Mouse (Mus musculus) brain, embryonic 14.5 days (tissue): Measurements from ENCODE around the gene Ptpra. TPM values are rescaled to one million over a fixed set of nuclear protein-coding genes. Genes with fewer than 3 reads are reported as not detected.

Experiments
- DNase-seq: peaks from one replicate; pipeline ENCODE4 v3.0.0-alpha.2; 2011; ENCODE audit warnings: low read depth
- CTCF ChIP-seq: fragments of 200-500 bp; IDR thresholded peaks from 2 replicates; pipeline ENCODE4 v1.5.1; 2012; ENCODE audit warnings: inconsistent platforms, mild to moderate bottlenecking, moderate library complexity, borderline replicate concordance; ENCODE audit not compliant: insufficient read depth, insufficient read length; ENCODE audit errors: extremely low read depth
- POLR2A ChIP-seq: fragments of 200-500 bp; IDR thresholded peaks from 2 replicates; pipeline ENCODE4 v1.6.1; 2012; ENCODE audit warnings: mild to moderate bottlenecking, inconsistent platforms, borderline replicate concordance; ENCODE audit not compliant: poor library complexity, insufficient read depth, insufficient read length, severe bottlenecking; ENCODE audit errors: extremely low read depth
- polyA plus RNA-seq: library from polyadenylated mRNA; depleted of rRNA; stranded (reverse); fragments of >200 nt; gene quantifications from 2 replicates; pipeline ENCODE4 v1.2.3, GENCODE M21; 2012

Gene Ptpra
- polyA plus RNA-seq, 1 experiment: 127 TPM

GRCm38 (mm10) chr2:130538876-130539546 is 88.9 kb downstream of the Ptpra start:
- DNase-seq: no peak
- TF ChIP-seq POLR2A (no peak), CTCF (no peak)

GRCm38 (mm10) chr2:130540266-130540665 is 90.2 kb downstream of the Ptpra start:
- DNase-seq: no peak
- TF ChIP-seq CTCF (no peak), POLR2A (no peak)

GRCm38 (mm10) chr2:130546957-130547356 is 96.9 kb downstream of the Ptpra start:
- TF ChIP-seq CTCF: no peak
- no peak for TF ChIP-seq POLR2A

GRCm38 (mm10) chr2:130554841-130555240 is 104.8 kb downstream of the Ptpra start:
- DNase-seq: no peak
- TF ChIP-seq POLR2A (no peak), CTCF (no peak)

More at GRCm38 (mm10) chr2:130546957-130547356, 96.9 kb downstream of the Ptpra start:
- no peak for DNase-seq

GRCm38 (mm10) chr2:130556292-130556691 is 106.2 kb downstream of the Ptpra start:
- DNase-seq: no peak

GRCm38 (mm10) chr2:130557462-130557861 is 107.4 kb downstream of the Ptpra start:
- no peak for TF ChIP-seq CTCF
- TF ChIP-seq POLR2A: no peak
- DNase-seq: no peak

More at GRCm38 (mm10) chr2:130556292-130556691, 106.2 kb downstream of the Ptpra start:
- TF ChIP-seq POLR2A (no peak), CTCF (no peak)

- TF ChIP-seq CTCF (no peak), POLR2A (no peak)
- no peak for DNase-seq
Observed at GRCm38 (mm10) chr2:130558015-130558414, 107.9 kb downstream of the Ptpra start.

- DNase-seq: peak; percentile 98
Observed at GRCm38 (mm10) chr2:130563212-130564055, 113.4 kb downstream of the Ptpra start, which contains the start of gene Mrps26. Gene Mrps26, plus strand, starts transcription at chr2:130563742.

GRCm38 (mm10) chr2:130564063-130564462 is 114.0 kb downstream of the Ptpra start:
- TF ChIP-seq POLR2A (no peak), CTCF (no peak)
- no peak for DNase-seq

More at GRCm38 (mm10) chr2:130563212-130564055, 113.4 kb downstream of the Ptpra start, which contains the start of gene Mrps26:
- TF ChIP-seq POLR2A (peak; percentile 95), CTCF (peak; percentile 42; the same call in 1 of the 2 replicates)

- TF ChIP-seq CTCF: no peak
- no peak for TF ChIP-seq POLR2A
- no peak for DNase-seq
Observed at GRCm38 (mm10) chr2:130564983-130565382, 114.9 kb downstream of the Ptpra start.

- TF ChIP-seq CTCF (no peak), POLR2A (no peak)
- DNase-seq: no peak
Observed at GRCm38 (mm10) chr2:130568921-130569320, 118.8 kb downstream of the Ptpra start.

GRCm38 (mm10) chr2:130569926-130570325 is 119.8 kb downstream of the Ptpra start:
- TF ChIP-seq CTCF (no peak), POLR2A (no peak)
- no peak for DNase-seq

- TF ChIP-seq CTCF: no peak
Observed at GRCm38 (mm10) chr2:130574960-130575359, 124.9 kb downstream of the Ptpra start.

More at GRCm38 (mm10) chr2:130574960-130575359, 124.9 kb downstream of the Ptpra start:
- no peak for DNase-seq
